Mouse (Mus musculus) testis, postnatal 10 days (tissue): Measurements from ENCODE around the gene Fos.
A peak's percentile ranks its signal among the peaks of the same experiment; 100 is the strongest.

Experiments used
- DNase-seq: peaks from one replicate; pipeline ENCODE4 v3.0.0; 2021; ENCODE audit warnings: low spot score

Gene Fos

DNA sequence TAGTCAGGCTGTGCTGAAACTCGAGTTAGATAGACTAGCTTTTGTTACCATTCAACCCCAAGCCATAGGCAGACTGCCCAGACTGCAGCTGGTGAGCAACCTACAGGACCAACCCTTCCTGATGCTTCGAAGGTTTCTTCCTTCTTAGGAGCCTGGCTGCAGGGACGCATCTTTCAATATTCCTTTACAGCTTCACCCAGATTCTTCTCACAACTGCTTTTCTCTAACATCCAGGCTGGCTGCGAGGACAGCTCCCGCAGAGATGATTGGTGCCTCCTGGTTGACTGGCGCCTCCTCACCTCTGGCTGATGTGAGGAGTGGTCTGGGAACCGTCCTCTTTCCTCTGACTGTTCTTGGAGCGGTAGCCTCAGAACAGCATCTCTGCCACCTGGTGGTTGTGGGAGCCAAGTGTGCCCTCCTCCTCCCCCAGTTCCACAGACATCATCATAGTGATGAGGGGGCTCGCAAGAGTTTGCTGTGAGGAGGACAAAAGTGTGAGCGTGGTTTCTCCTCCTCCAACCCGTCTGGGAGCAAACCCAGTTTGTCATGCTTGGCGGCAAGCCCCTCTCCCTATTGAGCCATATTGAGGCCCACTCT is 14.0 kb downstream of the Fos start:
- peak; percentile 74 for DNase-seq

DNA sequence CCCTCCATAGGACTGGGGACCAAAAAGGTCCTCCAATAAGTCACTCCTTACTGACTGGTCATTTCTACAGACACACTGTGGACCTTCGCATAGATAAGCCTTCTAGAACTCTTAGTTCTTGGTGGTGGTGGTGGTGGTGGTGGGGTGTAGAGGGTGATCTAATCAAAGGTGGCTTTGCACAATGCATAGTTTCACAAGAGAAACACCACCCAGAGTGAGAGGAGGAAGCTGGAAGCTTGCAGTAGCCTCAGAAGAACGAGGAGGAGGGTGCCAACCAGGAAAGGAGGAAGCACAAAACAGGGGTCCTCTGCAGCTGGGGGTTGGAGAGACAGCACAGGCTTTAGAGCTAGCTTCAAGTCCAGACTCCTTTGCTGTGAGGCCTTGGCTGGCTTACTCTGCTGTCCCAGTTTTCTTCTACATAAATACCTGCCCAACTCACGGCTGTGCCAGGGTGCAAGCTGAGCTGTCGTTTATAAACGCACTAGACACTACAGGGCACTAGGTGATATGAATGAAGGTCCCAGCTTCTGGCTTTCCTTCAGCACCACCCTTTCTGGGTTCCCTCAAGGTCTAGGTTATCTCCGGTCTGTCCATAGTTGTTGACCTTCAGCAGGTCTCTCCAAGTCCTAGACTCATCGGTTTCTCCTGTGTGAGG is 15.7 kb downstream of the Fos start:
- DNase-seq = no peak

DNA sequence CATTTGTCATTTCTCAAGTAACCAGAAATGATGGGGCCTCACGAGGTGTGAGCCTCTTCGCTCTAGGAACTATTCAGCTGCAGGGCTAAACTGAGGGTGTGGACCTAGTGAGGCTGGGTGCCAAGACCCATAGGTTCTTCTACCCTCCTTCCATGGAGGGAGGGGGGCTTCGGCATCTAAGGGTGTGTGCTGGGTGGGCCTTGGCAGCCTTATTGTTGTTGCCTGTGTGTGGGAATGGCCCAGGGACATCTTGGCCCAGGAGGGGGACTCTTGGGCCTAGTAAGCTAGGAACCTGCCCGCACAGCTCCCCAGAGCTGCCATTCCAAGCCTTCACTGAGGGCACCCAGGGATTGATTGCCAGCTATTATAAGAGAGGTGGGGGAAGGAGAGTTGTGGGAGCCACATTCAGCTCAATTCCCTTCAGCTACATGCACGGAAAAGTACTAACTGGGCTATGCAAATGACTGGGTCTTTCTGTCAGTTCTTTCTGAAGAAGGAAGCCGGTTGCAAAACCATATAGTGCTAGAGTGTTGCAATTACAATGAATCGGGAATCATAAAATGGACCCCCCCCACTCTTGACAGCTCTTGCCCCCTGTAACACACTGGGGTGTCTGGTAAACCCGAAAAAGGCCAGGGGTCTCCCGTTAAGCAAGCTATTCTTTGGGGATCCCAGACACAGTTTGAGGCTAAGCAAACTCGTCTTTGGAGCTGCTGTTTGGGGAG is 16.6 kb downstream of the Fos start:
- no peak for DNase-seq

DNA sequence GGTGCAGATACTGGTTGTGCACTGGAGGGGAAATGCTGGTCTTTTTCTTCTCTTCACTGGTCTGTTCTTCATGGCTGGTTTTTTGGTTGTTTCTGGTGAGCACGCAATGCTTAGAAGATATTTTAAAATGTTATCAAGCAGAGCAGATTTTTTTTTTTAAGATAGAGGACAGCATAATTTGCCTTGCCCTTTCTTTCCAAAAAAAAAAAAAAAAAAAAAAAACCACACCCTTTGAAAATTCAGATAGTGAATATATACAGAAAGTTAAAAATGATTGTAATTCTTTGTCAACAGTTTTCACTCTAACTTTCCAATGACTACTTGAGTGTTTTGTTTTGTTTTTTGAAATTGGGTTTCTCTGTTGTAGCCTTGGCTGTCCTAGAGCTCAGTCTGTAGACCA is 17.3 kb downstream of the Fos start:
- DNase-seq = no peak

DNA sequence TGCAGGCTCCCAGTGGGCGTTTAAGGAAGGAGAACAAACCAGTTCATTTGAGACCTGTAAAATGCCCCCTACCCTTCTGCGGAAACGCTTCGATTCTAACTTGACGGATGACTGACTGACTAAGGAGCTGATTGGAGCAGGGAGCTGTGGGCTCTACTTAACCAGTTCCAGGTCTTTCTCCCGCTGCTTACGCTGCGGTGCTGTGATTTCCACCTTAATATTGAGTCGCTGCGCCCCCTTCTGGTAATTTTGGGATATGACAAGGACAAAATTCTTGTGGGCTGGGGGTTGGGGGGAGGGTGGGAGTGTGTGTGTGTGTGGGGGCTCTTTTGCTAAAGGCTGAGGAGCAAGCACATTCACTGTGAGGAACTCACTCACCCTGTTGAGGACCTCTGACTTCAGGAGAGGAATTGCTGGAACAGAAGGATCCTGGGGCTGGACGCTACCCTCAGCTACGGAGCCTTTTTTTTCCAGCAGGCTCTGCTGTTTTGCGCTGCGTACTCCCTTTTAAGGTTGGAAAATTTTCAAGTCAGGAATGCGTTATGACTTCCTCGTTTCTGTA is 18.5 kb downstream of the Fos start:
- DNase-seq = peak; percentile 76

DNA sequence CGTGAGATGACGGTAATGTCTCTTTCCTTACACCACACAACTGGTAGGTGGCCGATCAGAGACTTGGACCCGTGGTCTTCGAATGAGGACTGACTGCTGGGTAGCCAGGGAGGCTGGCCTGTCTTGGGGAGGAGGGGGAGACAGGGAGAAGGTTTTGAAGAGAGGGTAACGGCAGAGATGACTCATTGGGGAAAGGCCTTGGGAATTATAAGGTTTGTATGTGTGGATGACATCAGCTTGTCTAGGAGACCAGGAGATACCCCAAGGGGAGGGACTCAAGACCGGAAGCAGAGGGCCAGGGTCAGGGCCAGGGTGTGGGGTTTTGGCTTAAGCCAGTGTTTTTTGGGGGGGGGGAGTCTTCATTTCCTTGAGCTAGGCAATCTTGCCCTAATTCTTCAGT is 22.6 kb downstream of the Fos start:
- DNase-seq = no peak

DNA sequence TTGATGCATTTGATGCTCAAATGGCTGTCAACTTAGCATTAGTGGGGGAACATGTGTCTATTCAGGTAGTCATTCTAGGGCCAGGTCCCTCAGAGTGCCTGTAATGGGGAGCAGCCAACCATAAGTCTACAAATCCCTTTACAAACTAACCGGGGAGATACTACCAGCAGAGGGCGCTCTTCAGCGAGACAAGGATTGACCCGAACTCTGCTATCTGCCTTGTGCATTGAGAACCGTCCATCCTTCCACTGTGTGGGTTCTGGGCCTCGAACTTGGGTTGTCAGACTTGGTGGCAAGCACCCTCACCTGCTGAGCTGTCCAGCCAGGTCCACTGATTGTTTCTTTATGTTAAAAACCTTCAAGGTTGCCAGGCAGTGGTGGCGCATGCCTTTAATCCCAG is 23.1 kb downstream of the Fos start:
- peak; percentile 89 for DNase-seq

DNA sequence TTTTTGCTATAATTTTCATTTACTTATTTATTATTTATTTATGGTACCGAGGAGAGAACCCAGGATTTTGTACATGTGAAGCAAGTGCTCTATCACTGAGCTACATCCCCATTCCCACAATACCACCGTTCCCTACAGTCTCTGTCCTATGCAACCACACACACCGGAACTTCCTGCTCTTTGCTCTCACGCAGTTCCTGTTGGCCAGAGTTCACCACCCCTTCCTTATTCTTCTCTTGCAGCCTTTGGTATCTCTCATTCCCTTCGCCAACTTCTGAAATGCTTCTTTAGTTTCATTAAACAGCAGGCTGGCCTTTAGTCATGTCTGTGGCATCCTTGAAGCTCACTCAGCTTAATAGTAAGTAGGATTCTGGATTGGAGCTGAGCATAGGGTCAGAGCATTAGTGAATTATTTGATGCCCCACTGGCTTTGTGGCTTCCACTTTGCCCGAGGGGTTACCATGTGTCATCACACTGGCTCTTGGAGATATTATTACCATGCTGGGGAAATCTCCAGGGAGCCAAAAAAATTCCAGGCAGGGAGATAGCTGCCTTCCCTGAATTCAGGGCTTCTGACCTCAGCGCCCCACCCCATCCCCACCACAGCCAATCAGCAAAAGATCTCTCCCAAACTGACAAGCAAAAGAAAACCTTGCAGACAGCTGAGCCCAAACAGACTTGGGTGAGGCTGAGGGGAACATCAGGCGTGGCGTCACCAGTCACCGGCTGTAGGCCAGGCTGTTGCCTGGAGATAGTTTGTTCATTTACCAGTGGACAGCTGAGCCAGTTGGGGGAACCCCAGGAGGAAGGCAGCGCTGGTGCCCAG is 23.8 kb downstream of the Fos start:
- no peak for DNase-seq

DNA sequence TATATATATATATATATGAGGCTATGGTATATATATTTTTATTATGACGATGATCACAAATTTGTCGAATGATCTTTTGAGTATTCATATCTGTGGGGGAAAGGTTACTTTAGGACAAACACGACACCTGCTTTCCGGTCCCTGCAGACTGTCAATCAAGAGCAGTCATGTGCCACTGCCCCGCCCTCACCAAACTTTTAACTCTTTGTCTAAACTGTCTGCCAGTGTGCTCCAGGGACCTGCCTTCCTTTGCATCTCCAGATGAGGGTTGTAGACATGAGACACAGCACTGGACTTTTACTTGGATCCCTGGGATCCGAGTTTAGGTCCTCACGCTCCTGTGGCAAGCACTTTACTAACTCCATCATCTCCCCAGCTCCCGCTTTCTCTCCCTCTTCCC is 25.3 kb downstream of the Fos start:
- no peak for DNase-seq

DNA sequence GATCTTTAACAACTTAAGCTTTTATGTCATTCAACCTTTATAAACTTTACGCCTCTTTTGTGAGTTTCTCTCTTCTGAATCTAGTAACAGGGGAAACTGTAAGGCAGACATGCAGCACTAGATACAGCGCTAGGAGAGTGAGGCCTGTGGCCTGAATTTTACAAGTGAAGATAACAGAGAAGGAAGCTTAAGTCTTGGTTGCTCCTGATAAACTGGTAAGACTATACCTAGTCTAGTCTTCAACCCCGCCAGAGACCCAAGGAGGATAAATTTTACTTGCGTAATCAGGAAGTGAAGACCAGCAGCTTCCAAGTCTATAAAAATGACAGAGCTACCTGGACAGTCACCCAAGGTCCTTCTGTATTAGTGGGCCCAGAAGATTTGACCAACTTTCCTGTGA is 29.0 kb downstream of the Fos start:
- DNase-seq = no peak

DNA sequence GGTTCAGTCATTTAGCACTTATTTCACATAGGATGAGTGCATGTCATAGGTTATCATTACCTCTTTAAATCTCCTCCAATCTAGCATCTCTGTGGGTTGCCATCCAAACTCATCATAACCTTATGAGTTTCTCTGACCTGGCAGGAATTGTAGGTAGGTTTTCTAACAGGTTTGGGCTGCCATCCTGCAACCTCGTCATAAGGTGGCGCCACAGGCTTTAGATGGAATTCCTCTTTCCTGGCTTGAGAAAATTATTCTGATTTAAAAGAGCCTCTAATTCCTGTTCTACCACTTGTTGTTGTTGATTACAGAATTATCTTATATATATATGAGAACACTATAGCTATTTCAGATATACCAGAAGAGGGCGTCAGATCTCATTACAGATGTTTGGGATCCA is 34.5 kb downstream of the Fos start:
- peak; percentile 69 for DNase-seq

DNA sequence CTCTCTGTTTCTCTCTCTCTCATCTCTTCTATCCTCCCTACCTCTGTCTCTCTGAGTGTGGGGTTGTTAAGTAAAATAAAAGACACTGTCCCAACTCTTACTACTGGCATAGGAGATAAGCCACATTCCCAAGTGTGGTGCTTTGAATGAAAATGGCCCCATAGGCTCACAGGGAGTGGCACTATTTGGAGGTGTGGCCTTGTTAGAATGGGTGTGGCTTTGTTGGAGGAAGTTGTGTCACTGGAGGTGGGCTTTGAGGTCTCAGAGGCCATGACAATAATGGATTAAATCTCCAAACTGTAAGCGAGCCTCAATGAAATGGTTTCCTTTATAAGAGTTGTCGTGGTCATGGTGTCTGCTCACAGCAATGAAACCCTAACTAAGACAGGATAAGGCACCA is 36.3 kb downstream of the Fos start:
- no peak for DNase-seq

DNA sequence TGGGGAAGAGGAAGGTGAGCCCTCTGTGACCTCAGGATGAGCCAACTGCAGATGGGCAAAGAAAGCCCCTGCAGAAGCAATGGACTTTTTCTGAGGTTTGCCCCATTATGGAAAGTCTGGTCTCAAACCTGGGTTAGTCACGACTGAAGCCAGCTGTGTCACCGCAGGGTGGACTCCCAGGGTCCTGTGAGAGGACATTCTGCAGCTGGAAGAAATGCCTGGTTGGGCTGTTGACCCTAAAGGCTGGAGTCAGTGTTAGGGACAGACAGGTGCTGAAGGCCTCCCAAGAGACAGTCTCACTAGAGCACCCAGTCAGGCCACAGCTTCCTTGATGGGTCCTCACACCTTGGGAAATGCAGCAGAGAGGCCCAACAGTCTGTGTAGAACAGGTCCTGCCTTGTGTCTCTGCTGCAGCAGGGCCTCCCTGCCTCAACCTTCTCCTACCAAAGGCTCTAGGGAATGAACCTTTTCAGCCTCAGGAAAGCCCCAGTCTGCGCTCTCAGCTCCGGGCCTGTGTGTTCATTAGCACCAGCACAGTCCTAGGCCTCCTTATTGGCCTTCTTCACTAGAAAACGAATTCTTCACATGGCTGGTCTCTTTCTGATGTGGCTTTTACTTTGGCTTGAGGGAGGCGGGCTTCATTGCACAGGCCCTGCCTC is 40.2 kb downstream of the Fos start:
- DNase-seq = no peak

DNA sequence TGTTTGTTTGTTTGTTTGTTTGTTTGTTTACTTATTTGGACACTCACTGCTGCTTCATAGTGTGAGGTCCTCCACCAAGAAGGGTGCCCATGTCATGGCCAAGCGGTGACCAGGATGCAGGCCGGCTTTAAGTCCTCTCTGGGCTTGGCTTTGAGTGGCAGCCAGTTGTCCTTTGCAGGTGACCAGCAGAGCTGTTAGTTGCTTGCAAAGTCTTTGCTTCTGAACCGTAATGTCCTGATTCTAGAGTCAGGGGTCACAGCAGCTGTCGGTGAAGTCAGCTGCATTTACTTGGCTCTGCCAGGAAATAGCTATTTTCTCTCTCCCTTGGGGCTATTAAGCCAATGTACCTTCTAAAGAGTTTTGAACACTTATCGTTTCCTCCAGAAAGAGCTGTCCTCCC is 41.3 kb downstream of the Fos start:
- no peak for DNase-seq

DNA sequence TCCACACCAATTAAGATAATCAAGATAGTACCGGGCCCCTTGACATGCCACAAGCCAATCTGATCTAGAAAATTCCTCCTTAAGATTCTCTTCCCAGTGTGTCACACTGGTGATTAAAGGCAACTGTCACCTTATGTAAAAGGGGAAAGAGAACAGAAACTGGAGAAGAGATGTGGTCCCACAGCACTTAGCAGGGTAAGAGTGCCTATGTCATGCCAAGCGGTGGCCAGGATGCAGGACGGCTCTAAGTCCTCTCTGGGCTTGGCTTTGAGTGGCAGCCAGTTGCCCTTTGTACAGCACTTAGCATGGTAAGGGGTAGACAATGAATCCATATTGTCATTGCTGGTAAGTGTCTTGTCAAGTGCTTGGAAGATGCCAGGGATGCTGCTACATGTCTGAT is 42.2 kb downstream of the Fos start:
- no peak for DNase-seq

DNA sequence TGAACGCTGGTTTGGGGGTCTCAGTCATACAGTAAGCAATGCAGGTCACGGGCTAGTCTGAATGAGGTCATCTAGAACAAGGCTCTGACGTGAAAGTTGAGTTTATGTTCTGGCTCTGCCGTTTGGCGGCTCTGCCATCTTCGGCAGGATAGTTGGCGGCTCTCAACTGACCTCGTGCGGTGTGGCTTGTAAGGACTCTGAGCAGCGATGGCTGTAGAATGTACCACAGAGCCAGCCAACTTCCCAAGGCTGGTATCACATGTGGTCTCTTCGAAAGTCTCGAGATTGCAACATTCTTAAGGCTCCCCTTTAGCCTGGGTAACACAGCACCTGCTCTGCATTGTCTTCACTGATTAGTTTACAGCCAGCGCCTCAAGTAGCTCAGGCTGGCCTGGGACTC is 43.6 kb downstream of the Fos start:
- DNase-seq = no peak

DNA sequence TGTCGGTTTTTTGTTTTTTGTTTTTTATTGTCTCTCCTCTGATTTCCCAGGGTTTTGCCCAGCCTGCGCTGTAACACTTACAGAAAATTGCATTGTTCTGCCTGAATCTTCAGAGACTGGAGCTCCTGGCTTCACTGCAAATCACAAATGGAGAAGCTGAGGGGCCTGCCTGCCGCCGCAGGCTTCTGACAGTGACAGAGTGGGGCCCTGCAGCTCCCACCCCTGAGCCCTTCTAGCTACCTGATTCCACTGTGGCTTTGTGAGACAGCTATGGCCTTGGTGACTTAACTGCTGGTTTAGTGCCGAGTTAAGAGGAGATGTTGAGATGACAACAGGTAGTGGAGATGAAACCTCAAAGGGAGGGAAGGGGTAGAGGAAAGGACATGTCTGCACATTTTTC is 44.3 kb downstream of the Fos start:
- DNase-seq = no peak

DNA sequence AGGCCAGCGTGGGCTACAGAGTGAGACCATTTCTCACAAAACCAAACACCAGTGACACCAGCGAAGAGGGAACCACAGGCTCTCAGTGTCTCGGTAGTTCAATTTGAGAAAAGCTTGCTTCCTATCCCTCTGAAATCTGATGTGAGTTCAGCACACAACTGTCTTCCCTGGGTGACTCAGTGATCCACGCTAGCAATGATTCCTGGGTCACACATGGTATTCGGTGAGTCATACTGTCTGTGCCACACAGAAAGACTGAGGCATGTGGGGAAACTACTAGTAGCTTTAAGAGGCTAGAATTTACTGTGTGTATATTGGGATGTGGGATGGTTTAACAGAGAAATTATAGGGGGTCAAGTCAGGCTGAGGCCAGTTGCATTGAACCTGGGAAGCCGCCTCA is 45.9 kb downstream of the Fos start:
- no peak for DNase-seq

DNA sequence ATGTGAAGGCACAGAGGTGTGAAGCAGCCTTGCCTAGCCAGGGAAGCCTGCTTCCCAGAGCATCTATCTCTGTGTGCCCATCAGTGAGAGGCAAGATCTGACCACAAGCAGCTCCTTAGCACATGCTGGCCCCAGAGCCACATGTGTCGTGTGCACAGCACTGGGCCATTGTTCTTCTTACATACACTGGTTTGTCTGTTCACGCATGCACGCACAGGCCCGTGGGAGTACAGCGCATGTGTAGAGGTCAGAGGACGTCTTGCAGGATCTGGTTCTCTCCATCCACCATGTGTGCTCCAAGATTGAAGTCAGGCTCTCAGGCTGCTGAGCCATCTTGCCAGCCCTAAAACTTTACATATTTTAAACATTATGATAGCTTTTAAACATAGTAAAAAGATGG is 47.4 kb downstream of the Fos start:
- DNase-seq = no peak

DNA sequence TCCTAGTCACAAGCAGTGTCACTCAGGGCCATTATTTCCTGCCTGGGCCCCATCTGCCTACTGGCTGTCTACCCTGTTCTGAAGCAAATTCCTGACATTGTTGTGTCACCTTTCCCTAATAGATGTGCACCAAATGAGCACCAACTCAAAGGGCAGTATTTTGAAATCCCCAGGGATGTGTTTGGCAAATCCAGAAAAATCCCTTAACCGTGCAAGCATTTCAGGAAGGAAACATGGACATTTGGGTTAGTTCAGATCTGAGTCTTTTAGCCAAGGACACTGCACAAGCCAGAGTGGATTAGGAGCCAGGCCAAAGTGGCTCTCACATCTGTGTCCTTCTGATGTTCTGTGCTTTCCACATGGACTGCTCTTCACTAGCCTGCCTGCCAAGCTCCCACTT is 48.0 kb downstream of the Fos start:
- no peak for DNase-seq

DNA sequence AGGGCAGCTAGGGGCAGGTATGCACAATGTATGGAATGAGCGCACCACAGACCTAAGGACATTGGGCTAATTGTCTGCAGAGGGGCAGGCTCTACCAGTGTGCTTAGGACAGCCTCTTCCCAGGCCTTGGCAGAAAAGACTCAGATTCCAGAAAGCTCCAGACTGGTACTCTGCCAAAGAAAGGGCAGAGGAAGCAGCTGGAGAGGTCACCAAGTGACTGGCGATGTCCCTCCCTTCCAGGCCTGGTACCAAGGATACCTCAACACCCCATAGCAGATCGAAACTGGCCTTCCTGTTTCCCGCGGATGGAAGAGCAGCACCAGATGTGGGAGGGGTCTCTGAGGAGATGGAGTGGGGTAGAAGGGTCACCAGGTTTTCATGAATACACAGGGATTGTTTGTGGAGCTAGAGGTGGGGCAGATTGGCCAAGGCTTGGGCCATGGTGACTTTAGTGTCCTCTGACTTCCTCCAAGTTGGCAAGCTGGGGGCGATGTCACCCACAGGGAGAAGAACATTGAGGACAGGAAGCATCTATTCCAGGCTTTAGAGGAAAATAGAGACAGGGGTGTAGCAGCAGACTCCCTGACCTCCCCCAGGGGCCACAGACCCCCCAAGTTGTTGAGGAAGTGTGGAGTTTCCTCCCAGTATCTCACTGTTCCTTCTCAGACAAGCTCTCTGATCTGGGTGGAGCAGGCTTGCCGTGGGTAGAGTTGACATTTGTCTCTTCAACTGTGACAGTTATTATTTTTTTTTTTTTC is 49.1 kb downstream of the Fos start:
- DNase-seq = no peak
